Mouse (Mus musculus) cerebellum, postnatal 25 days (tissue): ENCODE results near the gene Ndufa9.

ENCODE experiments used
- DNase-seq, 2 experiments: peaks; one replicate each; pipeline ENCODE4 v3.0.0; 2021; ENCODE audit warnings: mixed read lengths in 2 of 2

Ndufa9 gene

GRCm38 (mm10) chr6:126848712-126849704 is at the start of gene Ndufa9:
Gene Ndufa9 (minus strand): TSS chr6:126849136.
- DNase-seq: peak; percentile 98

- no peak for DNase-seq
These were observed 28.2 kb upstream of the Ndufa9 start for GRCm38 (mm10) chr6:126877118-126877517.

GRCm38 (mm10) chr6:126852881-126853280 is 3.9 kb upstream of the Ndufa9 start, which contains the start of gene Akap3:
Gene Akap3 (plus strand): TSS chr6:126853098.
- DNase-seq: no peak

- no peak for DNase-seq
These were observed 12.3 kb downstream of the Ndufa9 start for GRCm38 (mm10) chr6:126836628-126837027.

GRCm38 (mm10) chr6:126823087-126823486 is 25.8 kb downstream of the Ndufa9 start:
- DNase-seq: no peak

- no peak for DNase-seq
These were observed 32.6 kb downstream of the Ndufa9 start for GRCm38 (mm10) chr6:126816338-126816737.

- DNase-seq: no peak
These were observed 33.7 kb downstream of the Ndufa9 start for GRCm38 (mm10) chr6:126815206-126815750.

- no peak for DNase-seq
These were observed 37.5 kb downstream of the Ndufa9 start for GRCm38 (mm10) chr6:126811481-126811880.

GRCm38 (mm10) chr6:126808561-126808960 is 40.4 kb downstream of the Ndufa9 start:
- DNase-seq: no peak

- no peak for DNase-seq
These were observed 40.8 kb downstream of the Ndufa9 start for GRCm38 (mm10) chr6:126808134-126808533.

GRCm38 (mm10) chr6:126806783-126807182 is 42.2 kb downstream of the Ndufa9 start:
- no peak for DNase-seq

- no peak for DNase-seq
These were observed 46.0 kb downstream of the Ndufa9 start for GRCm38 (mm10) chr6:126802946-126803345.

GRCm38 (mm10) chr6:126794751-126795150 is 54.2 kb downstream of the Ndufa9 start:
- DNase-seq: peak in 1 of 2 experiments; percentile 17

- DNase-seq: no peak
These were observed 55.2 kb downstream of the Ndufa9 start for GRCm38 (mm10) chr6:126793689-126794088.

- DNase-seq: peak in 1 of 2 experiments; percentile 55
These were observed 57.0 kb downstream of the Ndufa9 start for GRCm38 (mm10) chr6:126791964-126792363.

GRCm38 (mm10) chr6:126791488-126791887 is 57.4 kb downstream of the Ndufa9 start:
- no peak for DNase-seq

- DNase-seq: no peak
These were observed 60.1 kb downstream of the Ndufa9 start for GRCm38 (mm10) chr6:126788863-126789262.

- no peak for DNase-seq
These were observed 64.7 kb downstream of the Ndufa9 start for GRCm38 (mm10) chr6:126784206-126784605.

- no peak for DNase-seq
These were observed 65.3 kb downstream of the Ndufa9 start for GRCm38 (mm10) chr6:126783651-126784066.

GRCm38 (mm10) chr6:126783056-126783455 is 65.9 kb downstream of the Ndufa9 start:
- peak; percentile 22 to 65 for DNase-seq

GRCm38 (mm10) chr6:126777889-126778288 is 71.0 kb downstream of the Ndufa9 start:
- no peak for DNase-seq

- DNase-seq: peak in 1 of 2 experiments; percentile 15
These were observed 75.1 kb downstream of the Ndufa9 start for GRCm38 (mm10) chr6:126773873-126774272.

GRCm38 (mm10) chr6:126772326-126772725 is 76.6 kb downstream of the Ndufa9 start:
- peak; percentile 41 to 68 for DNase-seq
